Mouse (Mus musculus): ENCODE results near the gene Leo1.
"Not testable (repeated sequence)": the region's sequence is repeated elsewhere in the genome, so short reads cannot be mapped to it uniquely, and the experiment has no call there.

Gene Leo1

DNA sequence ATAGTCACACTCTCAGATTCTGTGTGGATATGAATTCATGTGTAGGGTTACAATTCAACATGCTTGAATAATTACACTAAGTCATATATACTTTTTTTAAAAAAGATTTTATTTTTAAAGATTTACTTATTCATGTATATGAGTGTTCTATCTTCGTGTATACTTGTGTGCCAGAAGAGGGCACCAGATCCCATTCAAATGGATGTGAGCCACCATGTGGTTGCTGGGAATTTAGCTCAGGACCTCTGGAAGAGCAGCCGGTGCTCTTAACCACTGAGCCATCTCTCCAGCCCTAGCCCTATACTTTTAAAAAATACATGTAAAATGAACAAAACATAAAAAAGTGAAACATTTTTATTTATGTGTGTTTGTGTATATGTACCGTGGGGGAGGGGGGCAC is 26.3 kb downstream of the Leo1 start:
- no peak for DNase-seq (ENCODE audit: low read depth, low spot score)

DNA sequence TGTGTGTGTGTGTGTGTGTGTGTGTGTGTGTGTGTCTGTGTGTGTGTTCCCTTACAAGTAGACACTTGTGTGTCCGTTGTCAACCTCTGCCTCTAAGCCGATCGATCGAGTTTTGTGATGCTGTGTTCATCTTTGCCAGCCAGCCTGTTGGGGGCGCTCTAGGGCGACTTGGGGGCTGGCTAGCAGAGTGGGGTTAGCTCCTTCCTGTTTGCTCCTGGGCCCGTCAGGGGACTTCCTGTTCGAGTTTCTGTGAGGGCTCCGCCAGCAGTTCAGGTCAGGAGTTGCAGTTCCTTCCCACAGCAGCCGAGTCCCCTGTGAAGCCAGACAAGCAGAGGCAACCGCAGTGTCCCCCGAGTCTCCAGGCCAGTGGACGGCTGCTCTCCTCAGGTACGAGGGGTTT is 27.0 kb downstream of the Leo1 start:
- no peak for DNase-seq (ENCODE audit: low read depth, low spot score)

DNA sequence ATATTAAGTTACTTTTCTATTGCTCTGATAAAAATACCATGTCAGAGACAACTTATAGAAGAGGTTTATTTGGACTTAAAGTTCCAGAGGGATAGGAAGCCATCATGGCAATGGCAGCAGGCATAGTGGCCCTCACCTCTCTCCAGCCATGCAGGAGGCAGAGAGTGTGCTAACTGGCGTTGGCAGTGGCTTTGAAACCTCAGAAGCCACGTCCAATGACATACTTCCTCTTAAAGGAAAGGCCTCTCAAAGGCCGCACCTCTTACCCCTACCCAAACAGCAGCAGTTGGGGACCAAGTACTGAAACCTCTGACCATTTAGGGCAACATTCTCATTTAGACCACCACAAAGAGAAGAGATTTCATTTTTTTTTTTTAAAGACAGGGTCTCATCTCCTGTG is 35.9 kb downstream of the Leo1 start:
- no peak for DNase-seq (ENCODE audit: low read depth, low spot score)

DNA sequence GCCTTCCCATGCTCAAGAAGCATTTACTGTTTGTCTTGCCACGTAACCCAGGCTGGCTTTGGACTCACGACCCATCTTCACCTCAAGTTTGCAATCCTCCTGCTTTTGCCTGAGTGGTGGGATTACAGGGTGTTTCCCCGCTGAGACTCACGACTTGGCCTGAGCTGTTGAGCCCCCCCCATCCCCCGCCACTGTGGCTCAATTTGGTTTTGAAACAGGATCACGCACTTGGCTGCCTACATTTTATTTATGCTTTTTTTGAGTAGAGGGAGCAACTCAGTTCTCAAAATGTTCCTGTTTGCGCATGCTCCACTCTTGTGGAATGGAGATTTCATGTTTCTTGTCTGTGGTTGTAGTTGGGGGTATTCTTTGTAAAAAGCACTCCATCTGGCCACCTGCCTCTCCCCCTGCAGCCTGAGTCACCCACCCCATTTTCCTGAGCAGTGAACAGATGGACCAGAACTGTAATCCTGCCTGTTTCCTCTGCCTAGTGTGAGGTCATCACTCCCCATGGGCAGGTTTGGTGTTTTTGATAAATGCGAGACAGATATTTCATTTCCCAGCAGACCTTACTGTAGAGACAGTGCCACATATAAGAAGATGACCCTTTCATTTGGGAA is 37.9 kb downstream of the Leo1 start:
- no peak for DNase-seq (ENCODE audit: low read depth, low spot score)

DNA sequence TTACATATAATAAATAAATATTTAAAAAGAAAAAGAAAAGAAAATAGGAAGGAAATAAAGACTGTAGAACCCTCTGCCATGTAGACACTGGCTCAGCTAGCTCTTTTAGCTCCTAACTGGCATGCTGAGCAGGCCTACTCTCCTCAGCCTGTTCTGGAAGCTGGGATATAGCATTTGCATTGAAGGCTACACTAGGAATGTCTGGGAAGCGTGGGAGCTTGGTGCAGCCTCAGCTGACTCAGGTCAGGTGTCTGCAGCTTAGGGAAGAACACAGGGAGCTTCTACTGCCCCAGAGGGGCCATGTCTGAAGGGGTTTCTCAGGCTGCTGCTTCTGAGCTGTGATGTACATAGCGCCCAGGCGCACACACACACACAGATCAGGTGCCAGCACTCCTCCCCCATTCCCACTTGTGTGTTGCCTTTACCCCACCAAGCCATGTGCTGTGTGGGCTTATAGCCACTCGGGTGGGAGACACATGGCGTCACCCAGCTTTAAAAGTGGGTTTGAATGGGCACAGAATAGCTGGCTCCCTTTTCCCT is 39.3 kb downstream of the Leo1 start:
- peak; percentile 43 for DNase-seq (ENCODE audit: low read depth, low spot score)

DNA sequence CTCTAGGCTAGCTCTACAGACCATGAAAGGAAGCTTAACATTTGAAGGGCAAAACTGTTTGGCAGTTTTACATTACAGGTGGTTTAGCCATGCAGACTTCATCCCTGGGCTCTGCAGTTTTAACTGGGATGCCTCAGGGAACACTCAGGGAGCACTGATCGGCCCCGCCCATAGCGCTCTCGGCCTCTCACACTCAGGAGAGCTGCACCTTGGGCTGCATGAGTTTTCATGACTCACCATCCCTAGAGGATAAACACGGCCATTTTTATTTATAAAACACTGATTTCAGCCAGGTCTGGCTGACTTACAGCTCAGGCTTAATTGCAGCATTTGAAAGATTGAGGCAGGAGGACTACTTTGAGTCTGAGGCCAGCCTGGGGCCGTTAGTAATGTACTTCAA is 43.9 kb downstream of the Leo1 start:
- DNase-seq (ENCODE audit: low read depth, low spot score) = no peak

DNA sequence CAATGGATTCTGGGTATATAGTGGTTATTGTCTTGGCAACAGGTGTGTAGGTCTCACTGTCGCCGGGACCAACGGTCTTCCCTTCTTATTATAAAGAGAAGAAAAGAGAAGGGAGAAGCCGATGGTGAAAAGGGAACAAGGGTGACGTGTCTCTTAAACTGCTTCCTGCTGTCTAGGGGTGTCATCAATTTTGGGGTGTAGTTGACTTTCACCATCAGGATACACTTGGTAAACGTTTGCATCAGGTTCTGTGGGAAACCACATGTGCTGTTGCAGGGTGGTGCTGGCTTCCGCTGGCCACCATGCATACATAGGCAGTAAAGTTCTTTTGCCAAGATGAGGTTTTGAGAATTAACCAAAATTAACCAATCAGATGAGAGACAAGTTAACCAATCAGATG is 46.9 kb downstream of the Leo1 start:
- not testable (repeated sequence) for DNase-seq (ENCODE audit: low read depth, low spot score)

DNA sequence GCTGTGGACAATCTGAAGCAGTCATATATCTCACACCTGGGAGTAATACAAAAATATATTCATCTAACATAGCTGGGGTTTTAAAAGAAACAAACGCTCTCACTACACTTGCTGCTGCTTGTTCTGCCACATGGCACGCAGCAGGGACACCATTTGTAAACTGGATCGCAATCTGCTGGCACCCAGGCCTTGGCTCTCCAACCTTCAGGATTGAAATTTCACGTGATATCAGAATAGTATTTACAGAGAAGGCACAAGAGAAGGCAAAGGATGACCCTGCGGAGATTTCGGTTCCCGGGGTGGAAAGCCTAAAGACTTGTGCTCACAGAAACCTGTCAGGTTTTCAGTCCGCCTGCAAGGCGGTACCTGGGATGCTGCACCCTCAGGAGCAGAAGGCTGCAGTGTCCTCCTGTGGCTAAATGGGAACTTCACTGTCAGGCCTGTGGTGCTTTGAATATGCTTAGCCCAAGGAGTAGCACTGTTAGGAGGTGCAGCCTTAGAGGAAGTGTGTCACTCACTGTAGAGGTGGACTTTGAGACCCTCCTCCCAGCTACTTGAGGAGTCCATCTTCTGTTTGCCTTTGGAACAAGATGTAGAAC is 53.2 kb downstream of the Leo1 start:
- no peak for DNase-seq (ENCODE audit: low read depth, low spot score)

DNA sequence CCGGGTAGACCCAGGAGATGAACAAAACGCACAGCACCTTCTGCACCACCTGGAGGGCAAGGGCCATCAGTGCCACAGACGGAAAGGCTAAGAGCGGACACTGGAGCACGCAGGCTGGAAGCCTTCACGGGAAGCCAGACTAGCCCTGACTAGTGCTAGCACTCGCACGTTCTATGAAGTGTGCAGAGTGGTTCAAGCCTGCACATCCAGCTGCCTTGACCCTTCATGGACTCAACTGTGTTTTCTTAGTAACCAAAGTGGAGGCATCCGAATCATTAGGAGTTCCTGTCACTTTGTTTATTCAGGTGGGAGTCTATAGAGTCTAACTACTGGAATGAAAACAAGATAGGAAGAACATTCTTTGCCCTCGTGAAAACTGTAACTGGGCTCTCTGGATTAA is 54.6 kb downstream of the Leo1 start:
- no peak for DNase-seq (ENCODE audit: low read depth, low spot score)

DNA sequence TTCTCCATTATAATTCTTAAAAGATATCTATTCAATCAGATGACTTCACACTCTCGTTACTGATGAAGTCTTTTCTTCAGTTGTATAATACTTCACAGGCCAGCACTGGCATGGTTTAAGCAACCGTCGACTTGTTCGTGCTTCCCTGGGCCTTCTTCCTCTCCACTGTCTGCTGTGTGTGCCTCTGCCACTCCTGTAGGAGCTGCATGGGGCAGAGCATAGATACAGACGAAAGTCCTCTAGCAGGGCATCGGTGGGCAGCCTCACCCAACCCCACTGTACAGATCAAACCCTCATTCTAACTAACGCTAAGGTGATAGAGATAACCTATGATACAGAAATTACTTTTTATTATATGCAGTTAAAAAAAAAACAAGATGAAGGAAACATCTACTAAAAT is 57.2 kb downstream of the Leo1 start:
- no peak for DNase-seq (ENCODE audit: low read depth, low spot score)

DNA sequence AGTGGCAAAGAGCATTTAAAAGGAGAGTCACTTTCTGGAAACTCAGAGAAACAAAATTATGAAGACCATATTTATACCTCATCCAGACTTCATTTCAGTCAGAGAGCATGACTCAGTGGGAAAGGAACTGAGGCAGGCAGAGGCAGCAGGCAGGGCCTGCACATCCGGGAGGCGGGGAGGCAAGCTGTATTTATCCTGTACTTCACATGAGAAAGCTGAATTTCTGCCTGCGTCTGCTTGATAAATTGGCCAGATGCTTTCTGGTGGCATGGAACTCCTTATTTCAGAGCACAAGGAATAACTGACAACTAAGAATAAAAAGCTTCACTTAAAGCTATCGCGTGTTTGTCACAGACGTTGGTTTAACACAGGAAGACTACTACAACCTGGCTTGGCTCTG is 63.0 kb downstream of the Leo1 start:
- DNase-seq (ENCODE audit: low read depth, low spot score) = peak; percentile 51

DNA sequence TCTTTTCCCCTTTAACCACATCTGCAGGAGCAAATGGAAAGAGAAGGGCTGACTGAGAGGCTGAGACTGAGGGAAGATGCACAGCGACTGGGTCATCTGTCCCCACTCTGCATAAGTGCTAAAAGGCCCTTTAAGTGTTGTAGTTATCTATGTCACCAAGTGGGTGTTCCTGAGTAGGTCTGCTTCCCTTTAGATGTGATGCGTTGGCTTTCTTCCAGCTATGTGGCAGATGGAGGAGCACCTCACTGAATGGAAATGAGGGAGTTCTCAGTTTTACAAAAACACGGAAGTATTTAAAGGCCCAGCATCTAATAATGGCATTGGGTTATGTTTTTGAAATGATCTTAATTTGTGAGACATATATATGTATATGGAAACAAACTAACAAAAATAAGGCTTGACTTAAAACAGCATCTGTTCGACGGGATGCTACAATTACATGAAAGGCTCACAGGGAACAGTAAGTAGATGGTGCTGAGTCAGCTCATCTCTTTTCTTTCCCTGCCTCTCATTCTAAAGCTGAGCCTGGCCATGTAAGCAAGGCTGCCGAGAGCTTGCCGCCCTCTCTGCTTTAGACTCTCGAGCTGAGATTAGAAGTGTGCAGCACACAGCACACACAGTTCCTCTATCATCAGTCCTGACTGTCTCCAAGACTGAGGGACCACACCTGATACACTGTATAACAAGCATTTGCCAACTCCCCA is 70.1 kb downstream of the Leo1 start:
- DNase-seq (ENCODE audit: low read depth, low spot score) = peak; percentile 58

DNA sequence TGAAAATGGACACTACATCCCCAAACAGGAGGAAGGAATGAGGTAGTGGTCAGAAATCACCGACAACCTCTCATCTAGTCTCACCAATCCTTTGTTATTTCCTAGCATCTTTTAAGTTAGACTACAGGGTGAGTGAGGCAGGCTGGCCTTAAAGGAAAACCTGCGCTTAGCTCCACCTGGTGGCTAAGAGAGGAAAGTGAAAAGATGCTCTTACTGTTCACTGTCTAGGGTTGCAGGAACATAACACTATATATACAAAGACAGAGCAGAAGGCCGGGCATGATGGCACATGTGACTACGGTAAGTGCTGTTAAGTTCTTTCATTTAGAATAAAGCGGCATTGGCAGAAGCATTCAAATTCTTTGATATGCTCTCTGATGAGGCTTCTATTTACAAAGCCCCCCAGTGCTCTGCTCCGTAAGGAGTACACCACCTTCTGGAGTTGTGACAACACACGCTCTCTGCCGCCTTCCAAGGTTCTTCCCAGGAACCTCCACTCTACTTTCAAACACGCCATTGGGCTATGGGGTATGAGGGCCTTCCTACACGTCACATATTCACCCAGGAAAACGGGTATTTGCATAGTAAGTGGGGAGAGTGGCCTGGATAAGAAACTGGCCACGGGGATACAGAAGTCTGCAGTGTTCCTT is 74.3 kb downstream of the Leo1 start:
- DNase-seq (ENCODE audit: low read depth, low spot score) = peak; percentile 55

All from telencephalon, adult 2 months (tissue).